Mouse (Mus musculus) limb, embryonic 14.5 days (tissue): ENCODE data around the gene Rhobtb1. TPM values are rescaled to one million over a fixed set of nuclear protein-coding genes. Genes with fewer than 3 reads are reported as not detected.

Source experiments
- ATAC-seq: fragments of 200-750 bp; cut with Nextera tagmentation; 2 replicates; pipeline ENCODE4 v1.8.0; 2017; ENCODE audit warnings: low read depth, moderate number of reproducible peaks, moderate TSS enrichment; ENCODE audit not compliant: low FRiP score
- DNase-seq: peaks from one replicate; pipeline ENCODE4 v3.0.0-alpha.2; 2015; ENCODE audit warnings: low spot score
- H3K27ac ChIP-seq: fragments of 300-500 bp; sonication (generic); replicated peaks from 2 replicates; pipeline ENCODE4 v1.5.1; 2014; ENCODE audit warnings: low read depth, mild to moderate bottlenecking, low read length, moderate library complexity, mixed read lengths
- H3K27me3 ChIP-seq: fragments of 300-500 bp; sonication (generic); 2 replicates; pipeline ENCODE4 v1.6.1; 2014; ENCODE audit warnings: low read length, mixed read lengths; ENCODE audit not compliant: control insufficient read depth, insufficient read depth
- H3K36me3 ChIP-seq: fragments of 300-500 bp; sonication (generic); 2 replicates; pipeline ENCODE4 v1.6.1; 2014; ENCODE audit warnings: mild to moderate bottlenecking, low read length, moderate library complexity, mixed read lengths; ENCODE audit not compliant: control insufficient read depth, insufficient read depth
- H3K4me1 ChIP-seq: fragments of 300-500 bp; sonication (generic); 2 replicates; pipeline ENCODE4 v1.6.1; 2014; ENCODE audit warnings: antibody characterized with exemption, low read length, mixed read lengths; ENCODE audit not compliant: control insufficient read depth, insufficient read depth
- H3K4me2 ChIP-seq: fragments of 300-500 bp; sonication (generic); replicated peaks from 2 replicates; pipeline ENCODE4 v1.6.1; 2014; ENCODE audit warnings: low read depth, mild to moderate bottlenecking, low read length, moderate library complexity; ENCODE audit not compliant: severe bottlenecking
- H3K4me3 ChIP-seq: fragments of 300-500 bp; sonication (generic); replicated peaks from 2 replicates; pipeline ENCODE4 v1.5.1; 2014; ENCODE audit warnings: low read length
- H3K9ac ChIP-seq: fragments of 300-500 bp; sonication (generic); 2 replicates; pipeline ENCODE4 v1.6.1; 2014; ENCODE audit warnings: mild to moderate bottlenecking, low read depth, low read length, moderate library complexity; ENCODE audit not compliant: severe bottlenecking
- H3K9me3 ChIP-seq: fragments of 300-500 bp; sonication (generic); 2 replicates; pipeline ENCODE4 v1.6.1; 2016; ENCODE audit warnings: low read length; ENCODE audit not compliant: control insufficient read depth
- POLR2A ChIP-seq: fragments of 200-500 bp; IDR thresholded peaks from 2 replicates; pipeline ENCODE4 v1.8.0; 2012; ENCODE audit warnings: inconsistent platforms, mild to moderate bottlenecking, moderate library complexity, borderline replicate concordance; ENCODE audit not compliant: insufficient read depth, insufficient read length; ENCODE audit errors: extremely low read depth
- WGBS: fragments of 180-500 bp; shearing (Covaris S2); extraction: QIAGEN DNeasy Blood & Tissue Kit; methylation state at CpG from one replicate; pipeline ENCODE4 v1.1.7; 2014; 5-methylcytosine and 5-hydroxymethylcytosine counted together
- polyA plus RNA-seq, 2 experiments: library from polyadenylated mRNA; depleted of rRNA in 1 of 2; stranded (reverse) in 1 of 2; unstranded in 1 of 2; fragments of >200 nt; fragmentation: Nextera tagmentation in 1 of 2; extraction: Ambion mirVana in 1 of 2; gene quantifications; 2 replicates each; pipeline versions ENCODE4 v1.2.1 to v1.2.3; 2012 to 2014

The Rhobtb1 gene
- polyA plus RNA-seq, 2 experiments, result 17.5 to 35.0 TPM

- Histone ChIP-seq H3K9ac (no peak overlapping the region), H3K9me3 (no peaks in the 10 kb centered on the region), H3K27ac (no peak overlapping the region), H3K27me3 (no peaks in the 10 kb centered on the region), H3K4me1 (no peaks in the 10 kb centered on the region), H3K4me2 (no peak overlapping the region), H3K4me3 (no peak overlapping the region), H3K36me3 (peaks cover 67% of the 10 kb centered on the region)
- no peak for TF ChIP-seq POLR2A
- no peak for ATAC-seq
- DNase-seq, result no peak
- 84% methylated on average over 11 of the region's 11 CpGs for WGBS
These were observed 185.0 kb downstream of the Rhobtb1 start for GRCm38 (mm10) chr10:69336219-69336618.

GRCm38 (mm10) chr10:69340001-69340400, 188.8 kb downstream of the Rhobtb1 start:
- no peak for TF ChIP-seq POLR2A
- Histone ChIP-seq H3K4me2 (no peak overlapping the region), H3K27me3 (no peaks in the 10 kb centered on the region), H3K36me3 (peaks cover 99% of the 10 kb centered on the region), H3K4me1 (no peaks in the 10 kb centered on the region), H3K9me3 (no peaks in the 10 kb centered on the region), H3K9ac (no peak overlapping the region), H3K4me3 (no peak overlapping the region), H3K27ac (no peak overlapping the region)
- no peak for ATAC-seq
- WGBS, result 82% methylated on average over 6 of the region's 6 CpGs
- no peak for DNase-seq

Other genes starting within 250 kb of the Rhobtb1 start
- 2.9 and 4.2 TPM in 2 replicates for gene A930033H14Rik, start 61.7 kb downstream of the Rhobtb1 start, polyA plus RNA-seq (2012; rRNA removed)
- 3.1 and 3.2 TPM in 2 replicates for gene A930033H14Rik, start 61.7 kb downstream of the Rhobtb1 start, polyA plus RNA-seq (2014; fragmentation: Nextera tagmentation; extraction: Ambion mirVana)
- 339 and 379 TPM in 2 replicates for gene Cdk1, start 201.5 kb downstream of the Rhobtb1 start, polyA plus RNA-seq (2012; rRNA removed)
- gene Cdk1, start 201.5 kb downstream of the Rhobtb1 start, polyA plus RNA-seq (2014; fragmentation: Nextera tagmentation; extraction: Ambion mirVana), result 408 and 419 TPM in 2 replicates
- gene Ank3, start 247.3 kb downstream of the Rhobtb1 start, polyA plus RNA-seq (2012; rRNA removed), result 12.8 and 14.8 TPM in 2 replicates
- 25.2 and 29.5 TPM in 2 replicates for gene Ank3, start 247.3 kb downstream of the Rhobtb1 start, polyA plus RNA-seq (2014; fragmentation: Nextera tagmentation; extraction: Ambion mirVana)